In the genomic region with DNA sequence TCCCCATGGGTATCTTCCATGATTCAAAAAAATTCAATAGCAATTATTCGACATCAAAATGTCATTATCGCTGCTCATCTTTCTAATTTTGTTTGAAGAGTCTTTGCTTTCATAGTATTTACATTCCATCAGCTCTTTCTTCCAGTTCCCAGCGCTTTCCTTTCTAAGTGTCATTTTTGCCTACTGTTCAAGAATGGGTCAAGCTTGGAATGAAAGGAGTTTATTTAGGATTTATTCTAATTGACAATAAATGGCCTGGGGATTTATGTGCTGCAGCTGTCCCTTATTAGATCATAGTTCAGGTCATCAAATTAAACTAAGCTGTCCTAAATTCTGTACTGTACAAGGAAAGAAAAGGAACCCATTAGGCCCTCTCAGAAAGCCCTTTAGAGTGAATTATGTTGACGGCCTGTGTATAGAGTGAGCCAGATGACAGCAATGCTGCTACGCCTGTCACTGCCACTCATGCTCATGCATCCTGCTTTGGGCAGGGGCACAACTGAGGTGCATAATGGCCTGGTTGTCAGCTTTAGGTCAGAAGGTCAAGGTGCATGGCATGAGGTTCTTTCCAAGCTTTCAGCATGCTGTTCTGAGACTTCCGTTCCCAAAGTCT, we compare ENCODE assay signal across 12 mouse cellular contexts.
DNase-seq lines count a peak whose midpoint lies in the region; ATAC-seq lines count a peak whose summit lies in the region.
"Had no signal": no experiment of that assay in that cellular context is flagged by ENCODE, and none has a peak within 500 bp of the region (broad histone marks: within the 10 kb centered on the region; RNA-seq: fewer than 3 reads in every experiment).

No protein-coding gene starts in this region.

- peak; percentile 2 for DNase-seq in lung, postnatal 14 days
- no peak for DNase-seq in lung, adult 18-20 months
- DNase-seq in embryo, embryonic 9.5 days (ENCODE audit: extremely low spot score), result peak; percentile 22
- peak; percentile 5 for DNase-seq in midbrain, embryonic 14.5 days
- no peak for DNase-seq in cerebellum, adult 8-10 months
- DNase-seq in urinary bladder, postnatal 25 days (ENCODE audit: low spot score), result no peak
- DNase-seq: adrenal gland, postnatal 36 days; kidney, postnatal 10 days; left cerebral cortex, postnatal 4 days had no signal

- H3K4me3 ChIP-seq in forebrain, embryonic 13.5 days, result no peak overlapping the region
- no peak overlapping the region for H3K4me3 ChIP-seq in forebrain, embryonic 15.5 days
- no peak overlapping the region for H3K4me3 ChIP-seq in midbrain, embryonic 14.5 days (replicated peaks; ENCODE audit: low read depth, low read length)
- H3K4me3 ChIP-seq: liver, embryonic 15.5 days had no signal

- WGBS in forebrain, embryonic 13.5 days, result 59% methylated on average over 6 of the region's 6 CpGs
- 62% methylated on average over 6 of the region's 6 CpGs for WGBS in forebrain, embryonic 15.5 days
- WGBS in midbrain, embryonic 14.5 days, result 34% methylated on average over 6 of the region's 6 CpGs

- no peaks in the 10 kb centered on the region for H3K9me3 ChIP-seq in forebrain, embryonic 13.5 days (replicated peaks)
- no peaks in the 10 kb centered on the region for H3K9me3 ChIP-seq in forebrain, embryonic 15.5 days
- no peaks in the 10 kb centered on the region for H3K9me3 ChIP-seq in midbrain, embryonic 14.5 days (ENCODE audit: control insufficient read depth, low read length)
- H3K9me3 ChIP-seq: liver, embryonic 15.5 days had no signal

- no peak overlapping the region for H3K9ac ChIP-seq in forebrain, embryonic 13.5 days
- no peak overlapping the region for H3K9ac ChIP-seq in forebrain, embryonic 15.5 days (replicated peaks)
- H3K9ac ChIP-seq in midbrain, embryonic 14.5 days (replicated peaks; ENCODE audit: low read length), result no peak overlapping the region
- H3K9ac ChIP-seq: liver, embryonic 15.5 days had no signal

- no peak overlapping the region for H3K27ac ChIP-seq in forebrain, embryonic 13.5 days
- H3K27ac ChIP-seq in forebrain, embryonic 15.5 days (replicated peaks), result no peak overlapping the region
- H3K27ac ChIP-seq in midbrain, embryonic 14.5 days (replicated peaks; ENCODE audit: low read depth, low read length), result no peak overlapping the region
- H3K27ac ChIP-seq: liver, embryonic 15.5 days had no signal

- no peak overlapping the region for H3K4me2 ChIP-seq in forebrain, embryonic 13.5 days
- H3K4me2 ChIP-seq in forebrain, embryonic 15.5 days (replicated peaks), result no peak overlapping the region
- H3K4me2 ChIP-seq in midbrain, embryonic 14.5 days (ENCODE audit: low read length), result no peak overlapping the region
- H3K4me2 ChIP-seq: liver, embryonic 15.5 days had no signal

- H3K36me3 ChIP-seq in forebrain, embryonic 13.5 days (ENCODE audit: poor library complexity, severe bottlenecking), result no peaks in the 10 kb centered on the region
- H3K36me3 ChIP-seq in forebrain, embryonic 15.5 days, result no peaks in the 10 kb centered on the region
- H3K36me3 ChIP-seq in midbrain, embryonic 14.5 days (ENCODE audit: control insufficient read depth, insufficient read depth, low read length), result no peaks in the 10 kb centered on the region
- H3K36me3 ChIP-seq: liver, embryonic 15.5 days had no signal

- ATAC-seq in forebrain, embryonic 13.5 days, result peak; percentile 45; the same call in 1 of the 2 replicates
- no peak for ATAC-seq in forebrain, embryonic 15.5 days (replicated peaks)
- ATAC-seq in midbrain, embryonic 14.5 days (ENCODE audit: low FRiP score, low TSS enrichment), result peak; percentile 48; the same call in 1 of the 2 replicates

- H3K27me3 ChIP-seq in forebrain, embryonic 13.5 days, result no peaks in the 10 kb centered on the region
- no peaks in the 10 kb centered on the region for H3K27me3 ChIP-seq in forebrain, embryonic 15.5 days
- no peaks in the 10 kb centered on the region for H3K27me3 ChIP-seq in midbrain, embryonic 14.5 days (ENCODE audit: control insufficient read depth, insufficient read depth, low read length)
- H3K27me3 ChIP-seq: liver, embryonic 15.5 days had no signal

- H3K4me1 ChIP-seq in forebrain, embryonic 13.5 days, result no peaks in the 10 kb centered on the region
- H3K4me1 ChIP-seq in forebrain, embryonic 15.5 days, result no peaks in the 10 kb centered on the region
- H3K4me1 ChIP-seq in midbrain, embryonic 14.5 days (ENCODE audit: control insufficient read depth, insufficient read depth, low read length), result no peaks in the 10 kb centered on the region
- H3K4me1 ChIP-seq: liver, embryonic 15.5 days had no signal

Comparison
In these comparisons a context has a peak if more than half of its experiments do, and no peak if none do; other contexts are left out.
1. DNase-seq: peak in lung, postnatal 14 days (single experiment), embryo, embryonic 9.5 days (single experiment) and midbrain, embryonic 14.5 days (single experiment); none in lung, adult 18-20 months (0 of 2), cerebellum, adult 8-10 months (single experiment) and urinary bladder, postnatal 25 days (single experiment).